Mouse (Mus musculus) adrenal gland, adult 18-20 months (tissue): ENCODE data around the gene Nfix. TPM values are rescaled to one million over a fixed set of nuclear protein-coding genes. Genes with fewer than 3 reads are reported as not detected.

ENCODE experiments used
- DNase-seq, 2 experiments: peaks; one replicate each; pipeline ENCODE4 v3.0.0; 2021 to 2022; ENCODE audit warnings: low spot score in 2 of 2
- total RNA-seq, 2 experiments: library from RNA; stranded (reverse); gene quantifications; 1 replicate in 1 of 2; 2 replicates in 1 of 2; pipeline ENCODE4 v1.2.3; 2021

Gene Nfix
- total RNA-seq, 2 experiments from 2014 or later = 92.2 to 127 TPM

DNA sequence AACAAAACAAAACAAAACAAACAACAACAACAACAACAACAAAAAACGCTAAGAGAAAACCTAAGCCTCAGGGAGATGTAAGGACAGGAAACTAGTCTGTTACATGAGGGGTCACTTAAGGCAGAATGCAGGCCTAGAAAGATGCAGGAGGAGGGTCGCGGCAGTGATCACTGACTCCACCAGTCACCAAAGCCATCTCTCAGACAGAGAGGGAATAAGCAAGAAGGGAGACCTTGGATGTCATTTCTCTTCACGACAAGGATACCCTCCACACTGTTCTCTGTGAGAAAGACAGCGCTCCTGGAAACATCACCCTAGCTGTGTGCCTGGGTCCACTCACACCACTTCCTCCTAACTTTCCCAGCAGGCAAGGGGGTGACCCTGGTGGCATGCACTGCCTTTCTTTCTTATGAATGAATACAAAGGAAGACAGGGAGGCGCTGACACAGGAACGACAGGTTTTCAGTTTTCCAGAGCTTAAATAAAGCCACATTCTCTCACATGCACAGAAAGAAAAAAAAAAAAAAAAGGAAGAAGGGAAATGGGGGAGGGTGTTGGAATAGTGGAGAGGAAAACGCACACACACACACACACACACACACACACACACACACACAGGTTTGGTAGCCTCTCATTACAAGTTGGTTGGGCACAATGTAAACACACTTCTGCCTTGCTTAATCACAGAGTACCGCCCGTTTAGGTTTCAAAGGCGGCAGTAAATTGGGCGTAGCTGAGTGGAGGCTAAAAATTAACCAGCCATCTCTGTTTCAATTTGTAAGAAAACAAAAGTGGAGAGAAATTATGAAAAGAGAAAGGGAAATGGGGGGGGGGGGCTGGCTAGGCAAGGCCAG, 29.8 kb downstream of the Nfix start:
- DNase-seq = no peak

DNA sequence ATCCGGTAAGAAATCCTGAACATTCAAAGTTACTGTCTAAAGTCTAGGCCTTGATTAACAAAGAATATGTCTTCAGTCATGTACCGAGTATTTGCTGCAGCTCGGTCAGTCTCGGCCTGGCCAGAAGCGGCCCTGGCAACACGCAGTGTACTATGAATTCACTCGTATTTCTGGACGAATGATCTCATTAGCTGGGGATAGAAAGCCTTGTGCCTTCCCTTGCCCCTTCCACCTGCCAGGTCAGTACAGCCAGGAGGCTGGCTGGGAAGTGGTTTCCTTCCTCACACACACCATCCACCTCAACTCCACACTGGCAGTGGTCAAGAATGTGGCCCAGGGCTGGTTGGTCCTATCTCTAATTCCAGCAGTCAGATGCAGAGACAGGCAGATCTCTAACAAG, 30.8 kb downstream of the Nfix start:
- DNase-seq = no peak

DNA sequence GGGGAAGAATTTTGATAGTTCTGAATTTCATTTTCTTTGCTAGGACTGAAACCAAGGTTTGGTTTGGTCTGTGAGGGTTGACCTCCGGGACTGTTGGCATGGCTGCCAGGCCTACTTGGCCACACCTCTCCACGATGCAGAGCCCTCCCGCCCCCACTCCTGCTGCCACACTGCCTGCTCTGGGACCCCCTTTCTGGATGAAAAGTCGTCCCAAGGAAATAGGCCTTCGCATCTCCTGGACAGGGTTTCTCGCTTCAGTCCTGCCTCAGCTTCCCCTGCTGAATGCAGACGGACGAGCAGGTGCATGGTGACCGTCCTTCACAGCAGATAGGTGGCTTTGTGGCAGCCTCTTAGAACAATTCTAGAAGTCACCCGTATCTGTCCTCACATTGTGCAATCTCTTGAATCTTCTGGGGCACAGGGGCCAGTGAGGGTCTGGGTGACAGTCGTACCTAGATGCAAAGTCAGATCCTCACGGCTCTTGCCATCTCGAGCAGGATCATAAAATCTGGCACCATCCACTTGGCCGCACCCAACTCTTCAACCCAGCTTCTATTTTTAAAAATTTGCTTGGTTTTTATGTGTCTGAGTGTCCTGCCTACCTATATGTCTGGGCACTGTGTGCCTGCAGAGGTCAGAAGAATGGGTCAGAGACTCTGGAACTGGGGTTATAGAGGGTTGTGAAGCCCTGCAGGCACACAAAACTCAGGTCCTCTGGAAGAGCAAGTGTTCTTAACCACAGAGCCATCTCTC, 31.6 kb downstream of the Nfix start:
- no peak for DNase-seq

DNA sequence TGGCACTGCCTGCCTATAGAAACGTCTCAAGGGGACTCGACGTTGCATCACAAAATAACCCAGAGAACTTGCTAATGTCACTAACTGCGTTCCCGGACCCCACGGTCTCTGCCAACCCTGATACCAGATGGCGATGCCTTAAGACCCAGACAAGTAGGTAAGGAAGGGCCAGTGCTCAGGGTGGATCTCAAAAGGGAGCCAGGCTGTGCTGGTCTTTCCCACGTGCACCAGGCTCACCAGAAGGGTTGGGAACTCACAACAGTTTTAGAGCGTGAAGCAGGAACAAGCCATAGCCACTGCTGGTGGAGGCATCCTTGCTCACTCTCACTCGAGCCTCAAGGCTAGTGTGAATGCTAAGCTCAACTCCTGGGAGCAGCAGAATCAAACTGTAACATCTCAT, 32.9 kb downstream of the Nfix start:
- DNase-seq = no peak

DNA sequence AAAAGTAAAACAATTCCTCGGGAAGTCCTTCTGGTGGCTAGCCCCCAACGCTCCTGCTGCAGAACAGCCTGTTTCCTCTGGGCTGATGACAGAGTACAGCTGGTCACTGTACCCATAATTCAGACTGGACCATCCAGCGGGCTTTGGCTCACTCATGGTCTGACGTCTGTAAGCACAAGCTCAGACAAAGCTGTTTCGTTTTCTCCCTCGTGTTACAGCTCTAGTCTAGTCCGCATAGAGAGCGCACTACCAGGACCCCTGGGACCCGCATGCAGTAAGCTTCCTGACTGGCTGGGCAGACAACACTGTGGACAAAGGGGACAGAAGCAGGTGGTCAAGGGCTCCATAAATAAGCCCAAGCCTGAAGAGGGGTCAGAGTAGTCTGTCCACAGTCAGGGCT, 33.7 kb downstream of the Nfix start:
- DNase-seq = no peak

DNA sequence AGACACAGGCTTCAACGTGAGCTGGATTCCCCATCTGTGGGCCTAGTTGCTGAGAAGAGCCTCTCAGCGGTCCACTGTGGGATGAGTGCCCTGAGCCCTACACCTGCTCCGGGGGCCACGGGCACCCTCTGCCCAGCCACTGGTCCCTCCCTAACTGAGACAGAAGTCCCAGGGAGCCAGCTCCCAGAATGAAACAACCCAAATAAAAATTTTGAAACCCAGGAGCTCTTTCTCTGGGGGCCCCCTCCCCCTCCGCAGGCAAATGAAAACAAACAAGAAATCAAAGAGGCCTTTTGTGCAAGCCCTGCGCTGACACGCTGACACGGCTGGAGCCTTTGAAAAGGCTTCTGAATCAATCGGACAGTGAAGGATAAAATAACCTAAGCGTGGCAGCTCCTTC, 34.5 kb downstream of the Nfix start:
- no peak for DNase-seq

DNA sequence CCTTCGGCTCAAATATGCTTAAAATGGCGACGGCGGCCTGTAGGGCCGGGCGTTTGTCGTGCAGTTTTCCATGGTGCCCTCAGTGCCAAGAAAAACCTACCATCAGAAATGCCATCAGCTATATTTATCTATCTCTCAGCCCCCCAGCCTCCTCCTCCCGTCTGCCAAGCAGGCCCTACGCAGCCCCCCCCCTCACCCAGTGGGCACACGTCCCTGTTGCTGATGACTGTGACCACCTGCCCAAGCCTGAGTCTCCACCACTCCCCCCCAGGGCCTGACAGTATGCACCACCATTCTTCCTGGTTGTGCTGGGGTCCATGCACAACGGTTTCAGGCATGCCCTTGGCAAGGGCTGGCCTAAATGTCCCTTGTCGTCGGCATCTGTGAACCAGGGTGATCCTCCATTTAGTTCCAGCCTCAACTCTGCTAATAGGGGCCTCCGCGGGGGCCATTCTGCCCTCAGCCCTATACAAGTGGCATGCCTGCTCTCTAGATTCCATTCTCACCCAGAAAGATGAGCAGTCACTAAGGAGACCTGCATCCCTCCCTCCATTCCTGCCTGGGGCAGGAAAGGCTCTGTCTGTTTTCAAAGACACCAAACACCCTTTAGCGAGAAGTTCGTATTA, 35.2 kb downstream of the Nfix start:
- no peak for DNase-seq

DNA sequence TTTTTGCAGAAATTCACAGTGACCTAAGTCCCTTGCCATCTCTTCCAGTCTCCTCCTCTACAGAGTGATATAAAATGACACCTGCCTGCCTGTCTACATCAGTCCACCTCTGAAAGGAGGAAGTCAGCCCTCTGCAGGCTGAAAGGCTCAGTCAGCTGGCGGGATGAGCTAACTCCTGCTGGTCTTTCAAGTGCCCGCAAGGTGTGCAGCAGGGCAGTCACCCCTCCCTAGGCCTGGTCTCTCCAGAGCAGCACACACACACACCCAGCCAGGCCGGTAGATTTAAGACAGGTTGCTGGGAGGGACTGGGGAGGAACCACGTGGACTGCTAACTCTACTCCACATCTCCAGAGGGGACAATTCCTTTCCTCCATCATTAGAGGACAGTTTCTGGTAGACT, 36.0 kb downstream of the Nfix start:
- DNase-seq = no peak

DNA sequence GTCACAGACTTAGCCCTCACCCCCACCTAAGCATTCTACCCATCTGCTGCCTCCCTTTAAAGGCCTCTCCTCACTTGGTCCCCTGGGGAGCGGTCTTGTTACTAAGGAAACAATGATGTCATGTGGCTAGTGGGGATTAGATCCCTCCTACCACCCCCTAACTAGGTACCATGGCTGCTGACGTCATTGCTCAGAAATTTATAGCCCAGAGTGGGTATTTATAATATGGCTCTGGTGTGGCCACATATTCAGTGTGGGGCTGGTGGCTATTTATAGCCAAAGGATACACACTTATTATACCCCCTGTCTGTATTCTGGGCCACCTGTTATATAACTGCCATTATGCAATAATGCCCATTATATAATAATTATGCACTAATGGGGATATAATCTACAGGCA, 39.2 kb downstream of the Nfix start:
- no peak for DNase-seq

DNA sequence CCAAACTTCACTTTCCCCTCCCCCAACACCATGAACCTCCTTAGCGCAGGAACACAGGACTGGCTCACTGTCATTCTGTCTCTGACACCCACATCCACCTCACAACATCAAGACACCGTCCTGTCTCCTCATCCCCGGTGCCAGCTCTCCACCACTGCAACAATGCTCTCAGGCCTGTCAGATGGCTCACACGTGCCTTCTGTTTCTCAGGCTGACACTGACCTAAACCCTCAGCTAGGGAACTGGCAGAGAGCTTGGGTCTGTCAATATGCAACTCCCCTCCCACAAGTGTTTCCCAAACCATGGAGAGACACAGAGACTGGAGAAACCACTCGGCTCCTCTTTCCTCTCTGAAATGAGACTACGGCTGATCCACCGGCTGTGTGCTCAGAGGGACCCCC, 39.7 kb downstream of the Nfix start:
- no peak for DNase-seq

DNA sequence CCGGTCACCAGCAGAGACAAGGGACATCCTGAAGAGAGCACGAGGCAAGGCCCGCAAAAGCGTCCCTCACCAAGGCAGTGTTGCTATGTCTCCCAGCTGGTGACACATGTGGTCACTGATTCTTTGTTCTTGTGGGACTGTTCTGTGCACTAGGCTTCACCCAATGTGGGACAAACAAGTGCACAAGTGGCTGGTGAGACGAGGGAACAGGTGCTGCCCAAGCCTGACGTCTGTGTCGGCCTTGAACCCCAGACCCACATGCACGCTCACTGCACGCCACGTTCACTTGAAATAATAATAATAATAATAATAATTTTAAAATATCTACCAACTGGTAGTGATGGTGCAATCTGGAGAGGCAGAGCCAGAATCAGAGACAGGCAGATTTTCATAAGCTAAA, 40.4 kb downstream of the Nfix start:
- DNase-seq = no peak

DNA sequence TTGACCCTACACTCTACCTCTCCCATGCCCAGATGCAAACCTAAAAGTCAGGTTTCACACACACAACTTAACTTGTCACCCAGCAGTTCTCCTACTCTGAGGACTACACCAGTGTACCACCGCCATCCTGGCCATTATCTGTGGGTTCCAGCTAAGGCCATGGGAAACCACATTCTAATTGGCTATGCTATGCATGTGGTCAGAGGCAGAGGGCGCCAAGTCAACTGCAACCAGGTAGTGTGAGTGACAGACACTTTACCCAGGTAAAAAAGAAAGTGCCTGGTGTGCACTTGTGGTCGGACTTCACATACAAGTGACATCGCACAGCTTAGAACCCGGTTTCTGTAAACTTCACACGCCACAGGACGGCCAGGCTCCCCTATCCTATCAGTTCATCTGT, 41.0 kb downstream of the Nfix start:
- no peak for DNase-seq

DNA sequence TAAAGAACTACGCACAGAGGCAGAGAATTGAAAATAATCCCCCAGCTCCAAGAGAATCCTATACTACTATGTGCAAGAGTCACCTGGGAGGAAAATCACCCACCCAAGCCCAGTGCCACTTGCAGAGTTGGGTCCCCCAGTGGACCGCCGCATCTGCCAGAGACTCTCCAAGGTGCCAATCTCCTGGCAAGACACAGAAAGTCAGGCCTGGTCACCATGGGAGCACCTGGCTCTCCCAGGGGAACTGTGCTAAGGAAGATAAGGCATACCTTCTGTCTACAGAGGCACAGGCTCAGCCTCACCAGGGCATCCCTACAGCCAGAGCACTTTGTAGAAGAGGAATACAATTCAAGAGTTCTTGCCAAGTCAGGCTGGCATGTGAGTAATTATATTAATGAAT, 41.8 kb downstream of the Nfix start:
- no peak for DNase-seq

DNA sequence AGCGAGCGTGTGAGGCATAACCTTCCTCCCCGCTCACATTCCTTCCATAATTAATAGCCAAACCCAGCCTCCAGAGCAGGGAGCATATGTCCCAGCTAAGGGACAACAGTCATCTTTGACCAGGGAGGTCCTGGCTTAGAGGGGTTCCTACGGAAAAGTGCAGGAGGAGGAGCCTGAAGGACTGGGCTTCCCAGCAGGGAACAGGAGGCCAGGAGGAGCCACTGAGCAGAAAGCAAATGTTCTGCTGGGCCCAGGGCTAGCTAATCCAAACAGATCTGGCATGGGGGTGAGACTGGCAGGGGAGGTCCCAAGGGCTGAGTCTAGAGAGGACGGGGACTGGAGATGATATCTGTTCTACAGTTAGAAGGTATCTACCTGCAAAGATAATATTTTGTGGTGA, 42.6 kb downstream of the Nfix start:
- DNase-seq = no peak

DNA sequence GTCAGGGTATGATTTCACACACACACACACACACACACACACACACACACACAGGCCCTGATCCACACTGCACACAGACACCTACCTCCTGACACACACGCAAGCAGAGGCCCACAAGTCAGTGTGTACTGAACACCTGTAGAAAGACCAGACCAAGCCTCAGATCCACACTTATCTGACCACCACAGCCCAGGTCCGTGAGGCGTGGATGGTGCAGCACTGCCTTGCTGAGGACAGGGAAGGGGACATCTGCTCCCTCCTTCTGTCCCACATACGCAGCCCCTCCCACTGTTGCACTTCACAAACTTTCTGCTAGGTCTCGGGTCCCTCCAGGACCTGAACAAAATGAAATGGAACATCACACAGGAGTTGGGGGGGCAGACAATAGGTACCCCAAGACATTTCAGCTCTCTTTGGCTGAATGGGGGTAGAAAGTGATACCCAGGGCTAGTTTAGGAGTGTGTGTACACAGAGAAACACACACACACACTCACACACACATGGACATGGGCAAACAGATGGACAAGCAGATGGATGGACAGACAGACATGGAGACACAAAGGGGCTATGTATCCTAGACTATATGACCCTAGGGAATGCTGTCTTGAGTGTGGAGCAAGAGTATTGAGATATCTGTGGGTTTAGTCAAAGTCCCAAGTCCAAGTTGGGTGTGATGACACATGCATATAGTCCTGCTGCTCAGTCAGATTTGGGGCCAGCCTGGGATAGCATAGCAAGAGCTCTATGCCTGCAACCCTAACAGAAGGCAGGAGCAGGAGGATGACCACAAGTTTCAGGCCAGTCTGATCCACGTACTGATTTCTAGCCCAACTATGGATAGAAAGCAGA, 47.2 kb downstream of the Nfix start:
- no peak for DNase-seq

DNA sequence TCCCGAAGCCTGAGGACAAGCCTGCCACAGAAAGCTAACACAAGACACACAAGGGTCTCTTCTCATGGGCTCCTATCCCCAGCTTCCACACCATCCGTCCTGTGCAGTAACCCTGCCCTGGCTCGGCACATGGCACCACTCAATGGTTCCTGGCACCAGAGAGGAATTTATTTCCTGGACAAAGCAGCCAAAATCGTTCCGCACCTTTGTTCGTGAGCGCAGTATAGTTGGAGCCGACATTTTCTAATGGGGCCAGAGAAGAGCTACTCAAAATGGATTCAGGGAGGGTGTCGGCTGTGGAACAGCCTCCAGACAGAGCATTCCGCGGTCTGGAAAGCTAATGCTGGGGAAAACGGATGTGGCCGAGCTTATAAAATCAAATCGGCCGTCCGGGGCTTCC, 50.6 kb downstream of the Nfix start:
- DNase-seq = no peak

DNA sequence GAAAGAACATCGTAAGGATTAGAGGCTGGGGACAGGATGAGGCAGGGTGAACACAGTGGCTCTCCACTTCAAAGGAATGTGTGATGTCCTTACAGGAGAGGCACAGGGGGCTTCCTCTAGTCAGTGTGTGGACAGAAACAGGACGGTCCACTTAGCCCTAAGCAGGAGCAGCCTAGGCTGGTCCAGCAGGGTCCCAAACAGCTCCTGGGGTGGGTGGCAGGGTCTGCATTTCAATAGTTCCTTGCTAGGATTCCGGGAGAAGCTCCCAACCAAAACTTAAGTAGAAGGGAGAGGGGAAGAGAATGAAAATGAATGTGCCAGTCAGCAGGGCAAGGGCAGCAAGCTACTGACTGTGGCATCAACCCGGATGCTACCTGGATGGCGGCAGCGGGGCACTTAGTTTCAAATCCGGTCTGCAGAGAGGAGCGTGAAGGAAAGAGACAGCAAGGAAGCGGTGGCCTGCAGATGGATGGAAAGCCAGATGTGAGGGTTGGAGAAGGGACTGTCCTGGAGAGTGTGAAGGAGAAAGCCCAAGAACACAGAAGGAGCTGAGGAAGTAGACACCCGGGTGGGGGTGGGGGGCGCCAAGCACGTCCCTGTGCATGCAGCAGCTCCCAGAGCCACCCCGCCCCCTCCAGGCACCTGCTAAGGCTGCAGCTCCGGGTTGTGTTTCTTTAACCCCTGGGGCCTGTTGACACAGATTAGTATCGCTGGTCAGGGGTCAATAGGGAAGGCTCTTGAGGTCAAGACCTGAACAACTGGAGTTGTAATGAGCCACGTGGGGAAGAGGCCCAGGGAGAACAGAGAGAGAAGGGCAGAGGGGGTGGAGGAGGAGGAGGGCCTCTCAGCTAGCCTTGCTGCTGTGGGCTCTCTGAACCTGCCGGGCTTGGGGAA, 54.9 kb downstream of the Nfix start:
- no peak for DNase-seq

DNA sequence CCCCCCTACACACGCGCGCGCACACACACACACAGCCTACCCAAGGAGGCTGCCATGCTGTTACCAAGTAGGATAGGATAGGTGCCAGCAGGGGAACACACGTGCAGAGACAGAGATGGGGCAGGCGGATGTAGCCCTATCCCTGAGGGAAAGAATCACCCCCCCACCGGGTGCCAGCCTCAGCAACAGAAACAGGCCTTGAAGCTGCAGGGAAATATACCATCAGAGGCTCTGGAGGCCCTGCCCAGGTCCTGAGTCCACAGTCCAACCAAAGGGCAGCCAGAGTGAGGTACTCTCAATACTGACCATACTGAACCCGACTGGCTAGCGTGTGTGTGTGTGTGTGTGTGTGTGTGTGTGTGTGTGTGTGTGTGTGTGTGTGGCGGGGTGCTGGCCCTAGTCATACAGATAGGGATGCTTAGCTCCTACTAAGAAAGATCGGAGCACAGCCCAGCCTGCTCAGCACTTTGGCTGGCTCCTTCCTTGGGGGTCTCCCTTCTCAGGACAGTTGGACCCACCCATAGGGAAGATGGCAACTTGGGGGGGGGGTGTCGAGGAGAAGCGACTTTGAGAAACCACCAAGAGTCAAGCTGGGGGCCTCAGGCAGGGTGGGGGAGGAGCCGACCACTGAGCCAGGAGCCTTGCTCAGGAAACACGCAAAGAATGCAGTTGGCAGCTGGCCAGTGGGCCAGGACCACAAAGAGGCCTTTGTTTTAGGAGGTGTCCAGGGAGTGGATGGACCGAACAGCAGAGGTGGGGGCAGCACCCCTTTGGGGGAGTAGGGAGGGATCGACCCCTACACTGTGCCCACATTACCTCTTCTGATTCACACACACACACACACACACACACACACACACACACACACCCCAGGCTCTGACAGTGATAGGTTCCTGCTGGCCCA, 56.4 kb downstream of the Nfix start:
- DNase-seq = peak in 1 of 2 experiments; percentile 60

DNA sequence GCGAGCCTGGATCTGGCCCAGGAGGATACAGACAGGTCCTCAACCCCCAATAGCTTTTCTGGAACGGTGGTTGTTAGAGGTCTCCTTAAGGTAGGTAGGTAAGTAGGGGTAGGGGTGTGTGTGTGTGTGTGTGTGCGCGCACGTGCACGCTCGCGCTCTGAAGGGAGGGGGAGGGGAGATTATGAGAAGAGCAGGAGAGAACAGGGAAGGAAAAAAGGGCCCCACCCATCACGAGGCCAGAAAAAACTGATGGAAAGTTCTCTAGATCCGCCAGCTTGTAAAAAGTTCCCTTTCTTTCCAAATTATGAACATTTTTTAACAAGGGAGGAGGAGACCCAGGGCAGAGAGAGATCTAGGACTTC, 57.1 kb downstream of the Nfix start:
- no peak for DNase-seq
